Mouse (Mus musculus) ES-E14 (cell line): ENCODE data around the gene Pycr2. TPM values are rescaled to one million over a fixed set of nuclear protein-coding genes. Genes with fewer than 3 reads are reported as not detected.

Source experiments
- DNase-seq: peaks from one replicate; pipeline ENCODE4 v3.0.0-alpha.2; 2013; ENCODE audit warnings: low read depth, low spot score
- H3K27ac ChIP-seq: 2 replicates; pipeline ENCODE4 v1.5.1; 2012; ENCODE audit warnings: low read depth, mild to moderate bottlenecking, low read length, moderate library complexity, mixed read lengths; ENCODE audit not compliant: poor library complexity, insufficient read depth, severe bottlenecking
- H3K36me3 ChIP-seq: 2 replicates; pipeline ENCODE4 v1.6.1; 2012; ENCODE audit warnings: mild to moderate bottlenecking, low read length, moderate library complexity, mixed read lengths; ENCODE audit not compliant: control insufficient read depth, poor library complexity, insufficient read depth, severe bottlenecking
- H3K4me1 ChIP-seq, 2 experiments: fragments of 150-350 bp in 1 of 2; sonication (generic) in 1 of 2; 2 replicates each; pipeline ENCODE4 v1.6.1; 2012; ENCODE audit warnings: low read length in 2 of 2, mild to moderate bottlenecking in 1 of 2, mixed read lengths in 1 of 2; ENCODE audit not compliant: control insufficient read depth in 2 of 2, insufficient read depth in 2 of 2, poor library complexity in 1 of 2
- H3K4me3 ChIP-seq, 2 experiments: fragments of 150-350 bp in 1 of 2; sonication (generic) in 1 of 2; 2 replicates each; pipeline ENCODE4 v1.5.1; 2012; ENCODE audit warnings: low read length in 2 of 2, low read depth in 1 of 2, mild to moderate bottlenecking in 1 of 2, mixed read lengths in 1 of 2; ENCODE audit not compliant: insufficient read depth in 1 of 2, poor library complexity in 1 of 2, severe bottlenecking in 1 of 2
- H3K9ac ChIP-seq: 2 replicates; pipeline ENCODE4 v1.6.1; 2012; ENCODE audit warnings: low read depth, mild to moderate bottlenecking, low read length, mixed read lengths; ENCODE audit not compliant: poor library complexity, insufficient read depth, severe bottlenecking
- H3K9me3 ChIP-seq: fragments of 150-350 bp; sonication (generic); 2 replicates; pipeline ENCODE4 v1.6.1; 2012; ENCODE audit warnings: low read depth, mild to moderate bottlenecking, low read length; ENCODE audit not compliant: control insufficient read depth, insufficient read depth
- CHD2 ChIP-seq: IDR thresholded peaks from 2 replicates; pipeline ENCODE4 v1.6.1; 2014; ENCODE audit warnings: mild to moderate bottlenecking, low read depth, low read length, inconsistent platforms
- HCFC1 ChIP-seq: IDR thresholded peaks from 2 replicates; pipeline ENCODE4 v1.6.1; 2012; ENCODE audit warnings: low read length, inconsistent platforms, borderline replicate concordance; ENCODE audit not compliant: insufficient read depth
- MAFK ChIP-seq: IDR thresholded peaks from 2 replicates; pipeline ENCODE4 v1.6.1; 2014; ENCODE audit warnings: mild to moderate bottlenecking, low read depth, low read length, inconsistent platforms; ENCODE audit not compliant: insufficient read depth
- ZC3H11A ChIP-seq: IDR thresholded peaks from 2 replicates; pipeline ENCODE4 v1.6.1; 2012; ENCODE audit warnings: low read depth, mild to moderate bottlenecking, inconsistent platforms, low read length, borderline replicate concordance
- ZNF384 ChIP-seq: IDR thresholded peaks from 2 replicates; pipeline ENCODE4 v1.6.1; 2012; ENCODE audit warnings: low read depth, low read length, inconsistent platforms
- in situ Hi-C, 2 experiments: fragments of 600-800 bp; cut with MboI; formaldehyde crosslinking; loops; one replicate each; pipeline ENCODE4 v1.15.1; 2025; ENCODE audit warnings: low sequenced_read_pairs in 2 of 2, inconsistent platforms in 1 of 2; ENCODE audit not compliant: unreplicated experiment in 2 of 2
- total RNA-seq: library from RNA; depleted of rRNA; stranded (reverse); fragments of 300-350 nt; gene quantifications from 2 replicates; pipeline ENCODE4 v1.2.3, GENCODE M21; 2012; rRNA removed

Pycr2 gene
- total RNA-seq = 122 and 151 TPM in 2 replicates

DNA sequence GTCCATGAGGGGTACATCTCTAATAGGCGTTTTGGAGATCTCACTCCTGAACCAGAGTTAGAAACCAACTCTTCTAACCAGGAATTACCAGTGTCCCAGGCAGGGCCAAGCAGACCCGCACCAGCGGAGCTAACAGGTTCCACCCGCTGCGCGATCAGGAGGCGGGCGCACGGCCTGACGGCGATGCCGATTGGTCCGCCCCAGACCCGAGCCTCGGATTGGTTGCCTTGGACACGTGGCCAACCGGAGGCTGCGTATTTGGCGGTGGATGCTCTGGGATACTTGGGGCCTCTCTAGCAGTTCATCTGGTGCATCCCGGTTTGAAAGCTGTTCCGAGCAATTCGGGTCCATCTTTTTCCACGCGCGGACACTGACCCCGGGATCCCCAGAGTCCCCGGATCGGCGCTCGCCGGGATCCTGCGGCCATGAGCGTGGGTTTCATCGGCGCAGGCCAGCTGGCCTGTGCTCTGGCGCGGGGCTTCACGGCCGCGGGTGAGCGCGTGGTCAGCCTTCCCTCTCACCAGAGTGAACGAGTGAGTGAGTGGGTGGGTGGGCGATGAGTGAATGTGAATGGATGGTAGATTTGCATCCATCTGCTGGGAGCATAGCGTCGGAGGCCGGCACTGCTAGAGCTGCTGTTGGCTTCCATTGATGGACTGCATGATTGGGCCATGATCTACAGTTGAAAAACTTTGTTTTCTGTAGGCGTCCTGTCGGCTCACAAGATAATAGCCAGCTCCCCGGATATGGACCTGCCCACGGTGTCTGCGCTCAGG, at the start of gene Pycr2:
Pycr2 (plus strand) TSS at position 255 of the 776 bp plus-strand sequence.
- in situ Hi-C loops = no loop called here
- H3K9ac ChIP-seq = peak within 1 kb of the TSS; percentile 84

DNA sequence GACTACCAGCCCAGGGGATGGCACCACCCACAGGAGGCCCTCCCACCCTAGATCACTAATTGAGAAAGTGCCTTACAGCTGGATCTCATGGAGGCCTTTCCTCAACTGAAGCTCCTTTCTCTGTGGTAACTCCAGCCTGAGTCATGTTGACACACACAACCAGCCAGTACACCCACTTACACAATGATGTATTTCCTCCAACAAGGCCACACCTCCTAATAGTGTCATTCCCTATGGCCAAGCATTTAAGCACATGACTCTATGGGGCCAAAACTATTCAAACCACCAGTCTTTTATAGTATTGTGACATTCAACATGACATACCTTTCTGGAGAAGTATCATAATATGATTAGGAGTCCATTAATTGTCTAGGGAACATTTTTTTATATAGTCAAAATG, 45.3 kb upstream of the Pycr2 start:
- TF ChIP-seq MAFK = no peak
- TF ChIP-seq ZC3H11A = no peak
- TF ChIP-seq HCFC1 = no peak
- TF ChIP-seq ZNF384 = no peak
- no peak for TF ChIP-seq CHD2
- Histone ChIP-seq H3K9ac (no peak overlapping the region), H3K36me3 (peaks cover 61% of the 10 kb centered on the region), H3K9me3 (no peaks in the 10 kb centered on the region), H3K4me1 (no peaks in the 10 kb centered on the region), H3K27ac (no peak overlapping the region), H3K4me3 (no peak overlapping the region)
- in situ Hi-C loops = no loop called here
- no peak for DNase-seq

More for the DNA sequence above, at the start of gene Pycr2:
- TF ChIP-seq CHD2 = peak; percentile 60; the same call in 1 of the 2 replicates
- no peak for TF ChIP-seq ZNF384
- DNase-seq = peak; percentile 92
- Histone ChIP-seq H3K4me3 (peak within 1 kb of the TSS; percentile 81 to 87), H3K4me1 (peaks cover 4 to 21% of the 10 kb centered on the region in 2 experiments; a peak in 2 of 4 replicates), H3K36me3 (peaks cover 34% of the 10 kb centered on the region), H3K27ac (peak within 1 kb of the TSS; percentile 54), H3K9me3 (no peaks in the 10 kb centered on the region)

DNA sequence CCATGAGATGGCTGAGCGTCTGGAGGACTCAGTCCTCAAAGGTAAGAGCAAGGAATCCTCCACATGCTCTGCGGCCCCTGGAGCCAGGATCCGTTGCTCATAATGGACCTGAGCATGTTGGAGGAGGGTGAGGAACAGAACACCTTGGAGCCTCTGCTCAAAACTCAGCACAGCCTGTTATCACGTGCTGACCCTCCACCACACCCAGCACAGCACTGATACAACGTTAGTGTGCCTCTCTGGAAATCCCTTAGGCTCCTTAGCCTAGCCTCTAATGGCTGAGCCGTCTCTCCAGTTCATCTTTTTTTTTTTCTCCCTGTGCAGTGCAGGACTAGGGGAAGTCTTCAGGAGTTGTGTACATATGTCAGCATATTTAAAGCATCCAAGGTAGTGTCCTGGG, 44.1 kb upstream of the Pycr2 start:
- Histone ChIP-seq H3K36me3 (peaks cover 69% of the 10 kb centered on the region), H3K4me1 (peaks cover 2 to 5% of the 10 kb centered on the region in 2 experiments; a peak in 2 of 4 replicates), H3K27ac (no peak overlapping the region), H3K4me3 (no peak overlapping the region), H3K9ac (no peak overlapping the region), H3K9me3 (no peaks in the 10 kb centered on the region)
- in situ Hi-C loops = no loop called here
- TF ChIP-seq CHD2 = no peak
- no peak for TF ChIP-seq MAFK
- no peak for TF ChIP-seq ZC3H11A
- TF ChIP-seq ZNF384 = no peak
- no peak for TF ChIP-seq HCFC1
- no peak for DNase-seq

DNA sequence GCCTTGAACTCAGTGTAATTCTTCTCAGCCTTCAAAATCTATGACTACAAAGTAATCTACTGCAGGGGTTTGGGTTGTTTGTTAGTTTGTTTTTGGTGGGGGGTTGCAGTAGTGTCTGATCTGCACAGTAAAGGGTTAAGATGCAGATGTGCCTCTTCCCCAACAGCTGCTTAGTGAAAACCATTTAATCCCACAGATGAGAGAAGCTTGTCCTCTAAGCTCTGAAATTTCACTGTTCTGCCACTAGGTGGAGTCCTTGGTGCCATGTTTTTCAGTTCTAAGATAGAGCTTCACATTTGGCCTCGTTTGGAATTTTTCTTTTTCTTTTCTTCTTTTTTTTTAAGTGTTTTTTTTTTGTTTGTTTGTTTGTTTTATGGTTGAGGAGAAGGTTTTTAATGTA, 40.5 kb upstream of the Pycr2 start:
- in situ Hi-C loops = no loop called here
- DNase-seq = peak; percentile 48
- Histone ChIP-seq H3K4me1 (peaks cover 3 to 9% of the 10 kb centered on the region in 2 experiments; a peak in 3 of 4 replicates), H3K9ac (no peak overlapping the region), H3K4me3 (no peak overlapping the region), H3K27ac (no peak overlapping the region), H3K9me3 (no peaks in the 10 kb centered on the region), H3K36me3 (peaks cover 64% of the 10 kb centered on the region)
- TF ChIP-seq ZC3H11A = no peak
- TF ChIP-seq ZNF384 = no peak
- TF ChIP-seq CHD2 = no peak
- TF ChIP-seq MAFK = no peak
- TF ChIP-seq HCFC1 = no peak
